Mouse (Mus musculus) G1E-ER4 (cell line): ENCODE results near the gene Mpzl2. TPM values are rescaled to one million over a fixed set of nuclear protein-coding genes. Genes with fewer than 3 reads are reported as not detected.
A peak's percentile ranks its signal among the peaks of the same experiment; 100 is the strongest.

Experiments
- GATA1 ChIP-seq: IDR thresholded peaks from one replicate; pipeline ENCODE4 v1.8.0; 2012; ENCODE audit warnings: low read length, inconsistent platforms
- polyA plus RNA-seq: library from polyadenylated mRNA; stranded (reverse); fragments of >175 nt; gene quantifications from 2 replicates; pipeline ENCODE4 v1.2.3, GENCODE M21; 2012

Gene Mpzl2
- polyA plus RNA-seq, 1 experiment, result not detected

DNA sequence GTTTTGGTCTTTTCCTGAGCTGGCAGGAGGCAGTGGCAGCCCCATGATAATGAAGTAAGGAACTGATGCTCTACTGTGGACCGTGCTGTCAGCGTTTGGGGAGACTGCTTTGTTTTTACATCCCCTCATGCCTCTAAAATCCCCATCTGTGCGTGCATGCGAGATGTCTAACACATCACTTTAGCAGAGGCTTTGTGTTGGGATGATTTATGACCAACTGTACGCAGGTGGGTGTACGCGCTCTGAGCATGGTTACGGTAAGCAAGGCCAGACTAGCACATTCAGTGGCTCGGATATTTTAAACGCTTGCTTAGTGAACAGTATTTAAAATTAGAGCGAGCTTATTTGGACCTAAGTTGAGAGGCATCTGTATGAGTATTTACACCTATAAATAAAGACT, 21.6 kb upstream of the Mpzl2 start:
- TF ChIP-seq GATA1, result no peak

DNA sequence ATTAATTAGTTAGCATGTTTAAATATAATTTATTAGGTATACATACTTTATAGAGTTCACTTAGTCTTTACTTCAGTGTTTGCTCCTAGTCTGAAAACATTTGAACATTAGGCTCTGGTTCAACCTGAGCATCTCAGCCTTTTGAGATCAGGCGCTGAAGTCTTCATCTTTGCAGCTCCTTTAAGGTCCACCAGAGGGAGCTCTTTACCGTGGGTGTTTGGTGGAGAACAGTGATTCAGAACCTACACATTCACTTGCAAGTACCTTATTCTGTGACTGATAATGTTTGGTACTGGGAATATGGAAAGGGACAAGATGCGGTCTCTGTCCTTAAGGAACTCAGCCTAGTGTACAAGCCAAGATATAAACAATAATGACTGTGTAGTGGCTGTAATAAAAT, 16.8 kb upstream of the Mpzl2 start:
- no peak for TF ChIP-seq GATA1

DNA sequence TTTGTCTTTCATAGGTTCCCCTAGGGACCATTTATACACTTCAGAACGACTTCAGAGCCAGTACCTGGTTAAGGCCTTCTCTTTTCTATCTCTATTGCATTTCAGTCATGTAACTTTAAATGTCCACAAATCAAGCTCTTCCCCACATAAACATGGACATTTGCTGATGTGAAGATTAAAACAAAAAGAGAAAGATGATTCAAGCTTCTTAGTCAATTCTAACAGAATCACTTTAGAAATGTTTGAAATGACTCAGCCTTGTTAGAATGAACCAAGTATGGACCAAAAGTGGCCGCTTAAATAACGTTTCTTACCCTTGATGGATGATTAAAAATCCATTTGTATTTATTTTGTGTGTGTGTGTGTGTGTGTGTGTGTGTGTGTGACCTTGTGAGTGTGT, 16.0 kb upstream of the Mpzl2 start:
- no peak for TF ChIP-seq GATA1

DNA sequence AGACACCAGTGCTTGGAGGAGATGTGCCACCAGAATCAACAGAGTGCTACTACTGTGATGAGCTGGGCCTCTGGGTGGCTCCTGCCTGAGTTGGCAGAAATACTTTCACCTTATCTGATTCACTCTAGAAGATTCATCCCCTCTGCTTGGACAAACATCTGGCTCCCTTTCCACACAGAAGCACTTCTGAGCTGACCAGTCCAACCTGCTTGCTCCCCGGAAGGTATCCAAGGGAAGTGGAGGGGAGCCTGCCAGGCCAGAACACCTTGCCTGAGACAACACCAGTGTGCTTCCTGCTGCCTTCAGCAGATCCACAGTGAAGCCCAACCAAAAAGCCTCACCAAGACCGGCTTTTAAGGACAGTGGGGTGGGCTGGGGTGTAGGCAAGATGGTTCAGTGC, 15.4 kb upstream of the Mpzl2 start:
- TF ChIP-seq GATA1, result no peak

DNA sequence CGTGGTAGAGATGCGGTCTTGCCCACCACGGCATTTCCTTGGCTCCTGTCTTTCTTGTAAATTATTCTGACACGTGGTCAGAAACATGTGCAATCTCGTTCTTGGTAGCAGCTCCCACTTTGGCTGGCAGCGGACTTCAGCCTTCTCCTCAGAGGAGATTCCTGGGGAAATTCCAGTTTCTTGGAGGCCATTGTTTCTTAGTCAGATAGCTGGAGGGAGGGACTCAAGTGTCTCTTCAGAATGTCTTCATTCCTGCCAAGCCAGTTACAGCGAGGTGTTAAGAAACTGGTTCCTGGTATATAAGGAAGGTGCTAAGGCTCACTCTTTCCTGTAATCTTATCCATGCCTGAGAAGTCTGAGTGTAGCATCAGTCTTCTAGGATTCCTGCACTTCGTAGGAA, 12.2 kb upstream of the Mpzl2 start:
- no peak for TF ChIP-seq GATA1

DNA sequence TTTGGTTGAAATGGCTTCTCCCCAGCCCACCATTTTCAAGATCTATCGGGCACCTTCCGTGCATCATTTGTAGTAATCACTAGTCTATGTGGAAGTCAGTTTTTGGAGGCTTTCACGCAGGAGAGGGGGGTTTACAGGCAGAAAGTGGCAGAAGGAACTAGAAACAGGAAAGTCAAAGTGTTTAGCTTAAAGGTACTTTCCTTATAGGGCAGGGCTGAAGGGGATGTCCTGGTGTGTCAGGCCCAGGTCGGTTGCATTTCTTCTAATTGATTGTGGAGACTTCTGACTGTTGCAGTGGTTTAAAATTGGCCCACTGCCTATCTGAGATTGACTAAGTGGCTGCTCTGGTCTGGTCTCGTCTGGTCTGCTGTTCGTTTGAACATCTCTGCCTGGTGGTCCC, 9.3 kb upstream of the Mpzl2 start:
- TF ChIP-seq GATA1, result no peak

DNA sequence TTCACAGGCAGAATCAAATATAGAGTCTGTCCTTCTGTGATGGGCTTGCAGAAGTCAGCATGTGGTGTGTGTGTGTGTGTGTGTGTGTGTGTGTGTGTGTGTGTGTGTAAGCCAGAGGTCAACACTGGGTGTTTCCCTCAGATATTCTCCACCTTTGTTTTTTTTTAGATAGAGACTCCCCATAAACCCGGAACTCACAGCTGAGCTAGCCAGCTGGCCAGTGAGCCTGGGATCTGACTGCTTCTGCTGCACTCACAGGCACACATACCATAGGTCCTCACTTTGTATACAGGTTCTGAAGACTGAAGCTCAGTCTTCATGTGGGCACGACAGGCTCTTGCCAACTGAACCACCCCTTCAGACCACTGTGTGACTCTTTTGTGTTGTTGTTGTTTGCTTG, 7.3 kb upstream of the Mpzl2 start:
- no peak for TF ChIP-seq GATA1

DNA sequence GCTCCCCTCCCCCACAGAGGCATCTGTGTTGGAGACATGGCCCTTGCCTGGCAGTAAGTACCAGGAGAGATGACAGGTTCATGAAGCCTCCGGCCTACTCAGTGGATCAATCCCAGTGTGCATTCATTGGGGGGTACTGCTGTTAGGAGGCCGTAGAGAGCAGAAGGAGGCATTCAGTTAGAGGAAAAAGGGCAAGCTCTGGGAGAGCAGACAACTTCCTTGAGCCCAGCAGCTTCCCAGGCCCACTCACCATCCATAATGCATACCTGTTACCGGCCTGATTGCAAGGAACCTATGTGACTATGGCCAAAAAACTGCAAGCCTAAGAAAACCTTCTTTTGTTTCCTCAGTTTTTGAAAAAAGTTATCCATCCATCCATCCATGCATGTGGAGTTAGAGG, 5.1 kb upstream of the Mpzl2 start:
- TF ChIP-seq GATA1, result no peak

DNA sequence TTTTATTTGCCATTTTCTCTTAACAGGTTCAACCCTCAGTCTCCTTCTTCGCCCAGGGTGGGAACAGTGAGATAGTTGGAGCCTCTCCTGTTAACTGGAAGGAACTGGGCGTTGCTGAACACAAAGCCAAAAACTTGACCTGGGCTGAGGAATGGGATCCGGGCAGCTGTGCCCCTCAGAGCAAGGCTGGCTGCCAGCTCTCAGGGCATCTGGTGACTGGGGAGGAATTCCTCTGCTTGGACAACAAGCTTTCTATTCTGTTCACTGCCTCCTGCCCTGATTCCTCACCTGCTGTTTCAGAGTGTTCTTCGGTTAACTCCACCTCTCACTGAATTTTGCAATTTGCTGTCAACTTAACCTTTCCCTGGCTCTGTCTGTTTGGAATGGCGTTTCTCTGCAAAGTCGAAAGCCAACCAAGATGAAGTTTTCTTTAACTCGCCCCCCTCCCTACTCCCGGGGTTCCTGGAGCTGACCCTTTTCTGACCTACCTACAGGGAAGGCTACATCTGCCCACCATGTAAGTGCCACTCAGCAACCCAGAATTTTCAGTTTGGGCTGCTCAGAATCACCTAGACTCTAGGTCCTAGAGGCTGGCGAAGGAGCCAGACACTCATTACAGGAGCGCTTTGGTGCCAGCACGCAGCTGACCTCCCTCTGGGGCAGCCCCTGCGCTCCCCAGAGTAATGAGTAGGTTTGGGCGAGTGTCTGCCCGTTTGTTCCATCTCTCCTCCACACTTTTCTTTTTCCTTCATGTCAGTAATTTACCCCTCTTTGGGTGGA, 657 bp downstream of the Mpzl2 start:
- no peak for TF ChIP-seq GATA1

DNA sequence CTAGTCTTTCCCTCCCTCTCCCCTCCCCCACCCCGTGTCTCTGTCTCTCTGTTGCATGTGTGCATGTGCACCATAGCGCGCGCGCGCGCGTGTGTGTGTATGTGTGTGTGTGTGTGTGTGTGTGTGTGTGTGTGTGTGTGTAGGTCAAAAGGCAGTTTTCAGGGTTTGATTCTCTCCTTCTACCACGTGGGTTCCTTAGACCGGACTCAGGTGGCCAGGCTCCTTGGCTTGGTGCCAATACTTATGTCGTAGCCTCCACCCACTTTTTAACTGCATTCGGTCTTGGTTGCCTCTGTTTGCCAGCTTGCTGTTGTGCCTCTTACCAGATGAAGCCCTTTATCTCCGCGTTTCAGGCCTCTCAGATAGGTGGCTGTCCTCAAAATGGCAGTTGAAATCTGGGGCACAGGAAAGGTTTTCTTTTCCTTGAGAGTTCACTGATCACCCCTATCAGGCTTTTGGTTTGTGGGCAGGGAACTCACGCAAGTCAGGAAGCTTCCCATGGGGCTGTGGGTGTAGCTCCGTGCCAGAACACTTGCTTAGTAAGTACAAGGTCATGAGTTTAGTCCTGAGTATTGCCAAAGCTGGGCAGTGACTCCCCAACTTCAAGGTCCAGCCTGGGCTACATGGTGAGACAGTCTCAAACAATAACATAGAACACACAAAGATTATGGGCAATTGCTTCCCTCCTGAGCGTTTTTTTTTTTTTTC, 1.7 kb downstream of the Mpzl2 start:
- TF ChIP-seq GATA1, result peak; percentile 73

DNA sequence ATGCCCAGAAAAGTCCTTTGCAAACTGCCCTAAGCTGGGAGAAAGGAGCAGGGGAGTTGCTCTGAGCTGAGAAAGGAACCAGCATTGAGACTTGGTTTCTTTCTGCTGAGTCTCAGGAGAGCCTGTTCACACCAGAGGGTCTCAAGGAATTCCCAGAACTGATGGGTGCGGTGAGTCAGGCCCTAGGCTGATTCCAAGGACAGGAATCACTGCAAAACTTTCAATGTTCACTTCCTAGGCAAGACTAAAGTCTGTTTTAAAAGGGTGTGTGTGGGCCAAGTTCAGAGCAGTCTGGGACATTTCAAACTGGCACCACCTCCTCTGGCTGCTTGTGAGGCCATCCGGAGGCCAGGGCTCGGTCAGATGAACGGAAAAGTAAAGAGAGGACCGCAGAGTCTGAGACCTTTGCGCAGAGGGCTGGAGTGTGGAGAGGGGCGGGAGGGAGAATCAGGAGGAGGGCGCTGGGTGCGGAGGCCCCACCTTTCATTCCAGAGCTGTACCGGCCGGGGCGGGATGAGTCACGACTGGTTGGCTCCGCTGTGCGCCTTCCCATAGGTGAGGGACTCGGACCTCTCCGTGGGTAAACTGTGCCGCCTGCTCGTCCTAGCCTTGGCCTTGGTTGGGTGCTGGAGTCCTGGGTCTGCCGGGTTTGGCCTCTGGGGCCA, 2.6 kb downstream of the Mpzl2 start:
- TF ChIP-seq GATA1, result no peak

DNA sequence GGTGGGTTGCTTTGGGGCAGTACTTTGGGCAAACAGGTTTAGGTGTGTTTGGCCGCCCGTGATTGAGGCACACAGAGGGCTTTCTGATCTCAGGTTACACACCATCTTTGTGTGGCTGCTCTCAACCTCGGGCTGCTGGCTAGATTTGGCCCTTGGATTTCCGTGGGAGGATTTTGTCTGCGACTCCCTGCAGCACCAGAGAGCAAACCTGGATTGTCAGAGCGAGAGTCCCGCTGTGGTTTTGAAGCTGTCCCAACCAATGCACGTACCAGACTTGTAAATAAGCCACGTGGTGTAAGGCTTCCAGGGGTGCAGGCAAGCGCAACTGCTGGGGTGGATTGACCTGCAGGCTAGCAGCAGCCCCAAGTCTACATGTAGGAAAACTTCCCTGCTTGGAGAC, 3.3 kb downstream of the Mpzl2 start:
- no peak for TF ChIP-seq GATA1

DNA sequence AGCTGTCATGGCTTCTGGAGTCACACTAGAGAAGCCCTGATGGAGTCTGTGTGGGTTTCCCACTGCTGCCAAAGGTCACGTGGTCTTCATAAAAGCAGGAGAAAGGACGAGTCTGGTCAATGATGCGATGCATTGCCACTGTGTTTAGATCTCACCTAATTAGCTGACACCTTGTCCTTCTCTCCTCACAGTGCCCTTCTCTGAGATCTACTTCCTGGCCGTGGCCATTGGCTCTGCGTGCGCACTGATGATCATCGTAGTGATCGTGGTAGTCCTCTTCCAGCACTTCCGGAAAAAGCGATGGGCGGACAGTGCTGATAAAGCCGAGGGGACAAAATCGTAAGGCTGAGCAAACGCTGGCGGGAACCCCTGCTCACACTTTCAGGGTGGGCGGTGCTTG, 7.4 kb downstream of the Mpzl2 start:
- no peak for TF ChIP-seq GATA1

DNA sequence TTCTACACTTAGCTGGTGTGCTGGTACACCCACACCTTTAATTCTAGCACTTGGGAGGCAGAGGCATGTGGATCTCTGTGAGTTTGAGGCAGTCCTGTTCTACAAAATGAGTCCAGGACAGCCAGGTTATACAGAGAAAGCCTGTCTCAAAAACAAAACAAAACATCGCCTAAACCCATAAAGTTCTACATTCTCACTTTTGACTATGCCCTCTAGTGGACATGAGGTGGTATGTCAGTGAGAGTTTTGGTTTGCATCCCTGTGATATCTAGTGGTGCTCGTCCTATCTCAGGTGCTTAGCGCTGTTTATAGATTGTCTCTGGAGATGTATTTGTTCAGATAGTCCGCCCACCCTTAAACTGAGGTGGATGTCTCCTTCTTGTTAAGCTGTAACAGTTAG, 8.9 kb downstream of the Mpzl2 start:
- no peak for TF ChIP-seq GATA1

DNA sequence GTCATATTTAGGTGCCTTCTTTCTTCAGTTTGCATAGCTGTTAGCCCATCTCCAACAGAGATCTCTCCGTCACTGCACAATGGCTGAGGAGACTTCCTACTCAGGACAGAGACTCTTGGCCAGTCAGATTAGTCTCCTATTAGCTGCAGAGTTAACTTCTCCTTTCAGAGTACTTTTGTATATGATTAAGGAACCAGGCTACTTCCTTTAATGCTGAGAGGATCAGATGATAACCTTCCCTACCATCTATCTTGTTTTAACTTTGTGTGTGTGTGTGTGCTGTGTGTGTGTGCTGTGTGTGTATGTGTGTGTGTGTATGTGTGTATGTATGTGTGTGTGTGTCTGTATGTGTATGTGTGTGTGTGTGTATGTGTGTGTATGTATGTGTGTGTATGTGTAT, 10.1 kb downstream of the Mpzl2 start:
- TF ChIP-seq GATA1, result no peak

DNA sequence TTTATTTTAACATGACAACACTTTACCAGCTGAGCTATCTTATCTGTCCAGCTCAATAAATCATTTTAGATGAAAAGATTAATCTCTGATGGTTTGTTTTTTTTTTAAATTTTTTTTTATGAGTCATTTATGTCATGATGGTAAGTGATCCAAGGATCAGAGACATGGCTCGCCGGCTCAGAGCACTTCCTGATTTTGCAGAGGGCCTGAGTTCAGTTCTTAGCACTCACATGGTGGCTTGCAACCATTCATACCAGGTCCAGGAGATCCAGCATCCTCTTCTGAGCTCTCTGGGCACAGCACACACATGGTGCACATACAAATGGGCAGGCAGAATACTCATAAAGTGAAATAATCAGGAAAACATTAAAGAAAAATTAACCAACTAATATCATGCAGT, 10.7 kb downstream of the Mpzl2 start:
- no peak for TF ChIP-seq GATA1
